ENCODE assay signal across 7 mouse cellular contexts in the genomic region with DNA sequence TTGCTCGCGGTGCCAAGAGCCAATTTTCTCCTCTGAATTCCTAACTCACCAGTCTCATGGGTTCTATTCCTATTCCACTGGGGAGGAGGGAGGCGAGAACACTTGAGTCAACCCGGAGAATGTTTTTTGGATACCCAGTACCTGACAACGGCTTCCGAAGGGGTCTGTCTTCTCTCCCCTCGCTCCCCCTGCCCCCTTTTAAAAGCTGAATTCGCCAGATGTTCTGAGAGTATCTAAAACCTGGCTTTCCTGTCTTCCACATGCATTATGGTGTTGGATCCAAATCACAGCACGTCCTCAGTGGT. TPM values are rescaled to one million over a fixed set of nuclear protein-coding genes. Genes with fewer than 3 reads are reported as not detected.
A peak's percentile ranks its signal among the peaks of the same experiment; 100 is the strongest.
DNase-seq lines count a peak whose midpoint lies in the region; ATAC-seq and TF ChIP-seq lines count a peak whose summit lies in the region.

No protein-coding gene starts in this region.

- no peaks in the 10 kb centered on the region for H3K27me3 ChIP-seq in lung, embryonic 15.5 days
- H3K27me3 ChIP-seq in forebrain, embryonic 11.5 days (ENCODE audit: control insufficient read depth, insufficient read depth, low read length), result peaks cover 15% of the 10 kb centered on the region
- H3K27me3 ChIP-seq in intestine, postnatal 0 days (replicated peaks; ENCODE audit: control insufficient read depth, insufficient read depth, low read length), result 0 out of 2 replicates have a peak, but pooled peaks cover 8% of the 10 kb centered on the region
- H3K27me3 ChIP-seq in neural tube, embryonic 14.5 days (ENCODE audit: control insufficient read depth, insufficient read depth, low read length), result no peaks in the 10 kb centered on the region

- peaks cover 42% of the 10 kb centered on the region for H3K4me1 ChIP-seq in lung, embryonic 15.5 days
- peaks cover 15% of the 10 kb centered on the region for H3K4me1 ChIP-seq in forebrain, embryonic 11.5 days (replicated peaks; ENCODE audit: control insufficient read depth, insufficient read depth, low read length)
- H3K4me1 ChIP-seq in intestine, postnatal 0 days (replicated peaks; ENCODE audit: control insufficient read depth, insufficient read depth, low read length), result no peaks in the 10 kb centered on the region
- H3K4me1 ChIP-seq in neural tube, embryonic 14.5 days (ENCODE audit: control insufficient read depth, insufficient read depth, low read length), result peaks cover 14% of the 10 kb centered on the region; the same call in 1 of the 2 replicates

- TF ChIP-seq CTCF in intestine, postnatal 0 days (IDR thresholded peaks at IDR 0.05; ENCODE audit: low read depth), result no peak

- WGBS in lung, embryonic 15.5 days, result 7% methylated on average over 9 of the region's 9 CpGs
- WGBS in forebrain, embryonic 11.5 days, result 17% methylated on average over 9 of the region's 9 CpGs
- WGBS in intestine, postnatal 0 days, result 31% methylated on average over 9 of the region's 9 CpGs
- WGBS in neural tube, embryonic 14.5 days, result 21% methylated on average over 9 of the region's 9 CpGs

- H3K36me3 ChIP-seq in lung, embryonic 15.5 days, result no peaks in the 10 kb centered on the region
- no peaks in the 10 kb centered on the region for H3K36me3 ChIP-seq in forebrain, embryonic 11.5 days (ENCODE audit: control insufficient read depth, insufficient read depth, low read length)
- H3K36me3 ChIP-seq in intestine, postnatal 0 days (ENCODE audit: control insufficient read depth, insufficient read depth), result no peaks in the 10 kb centered on the region
- no peaks in the 10 kb centered on the region for H3K36me3 ChIP-seq in neural tube, embryonic 14.5 days (ENCODE audit: control insufficient read depth, insufficient read depth, low read length)

- no peak for DNase-seq in lung, adult 18-20 months
- no peak for DNase-seq in forebrain, embryonic 11.5 days (ENCODE audit: low spot score)
- DNase-seq in spleen, adult 18-20 months, result no peak
- no peak for DNase-seq in cerebellum, postnatal 4 days (ENCODE audit: low spot score in 2 of 2)

- peak overlapping the region; percentile 40 for H3K9ac ChIP-seq in lung, embryonic 15.5 days
- peak overlapping the region; percentile 14 for H3K9ac ChIP-seq in forebrain, embryonic 11.5 days (ENCODE audit: low read length)
- no peak overlapping the region for H3K9ac ChIP-seq in intestine, postnatal 0 days (ENCODE audit: low read depth, low read length)
- H3K9ac ChIP-seq in neural tube, embryonic 14.5 days (replicated peaks; ENCODE audit: low read depth, low read length), result no peak overlapping the region

- ATAC-seq in lung, embryonic 15.5 days (ENCODE audit: borderline replicate concordance, extremely low read depth, low FRiP score, low TSS enrichment), result no peak
- no peak for ATAC-seq in forebrain, embryonic 11.5 days (replicated peaks; ENCODE audit: low FRiP score)
- ATAC-seq in intestine, postnatal 0 days, result no peak
- ATAC-seq in neural tube, embryonic 14.5 days (ENCODE audit: low read depth), result no peak

- H3K27ac ChIP-seq in lung, embryonic 15.5 days, result peak overlapping the region; percentile 89
- H3K27ac ChIP-seq in forebrain, embryonic 11.5 days (ENCODE audit: low read depth, low read length), result no peak overlapping the region
- no peak overlapping the region for H3K27ac ChIP-seq in intestine, postnatal 0 days (ENCODE audit: low read depth, low read length)
- no peak overlapping the region for H3K27ac ChIP-seq in neural tube, embryonic 14.5 days (ENCODE audit: low read depth, low read length)

- H3K9me3 ChIP-seq in lung, embryonic 15.5 days, result no peaks in the 10 kb centered on the region
- H3K9me3 ChIP-seq in forebrain, embryonic 11.5 days (ENCODE audit: control insufficient read depth, low read length), result no peaks in the 10 kb centered on the region
- no peaks in the 10 kb centered on the region for H3K9me3 ChIP-seq in intestine, postnatal 0 days (ENCODE audit: control insufficient read depth)
- no peaks in the 10 kb centered on the region for H3K9me3 ChIP-seq in neural tube, embryonic 14.5 days (ENCODE audit: control insufficient read depth, low read length)

- H3K4me2 ChIP-seq in lung, embryonic 15.5 days, result peak overlapping the region; percentile 71
- peak overlapping the region; percentile 42 for H3K4me2 ChIP-seq in forebrain, embryonic 11.5 days (ENCODE audit: low read depth, low read length, severe bottlenecking)
- H3K4me2 ChIP-seq in intestine, postnatal 0 days (replicated peaks; ENCODE audit: low read depth), result peak overlapping the region; percentile 62
- H3K4me2 ChIP-seq in neural tube, embryonic 14.5 days (ENCODE audit: low read depth, low read length), result peak overlapping the region; percentile 53

- H3K4me3 ChIP-seq in lung, embryonic 15.5 days, result peak overlapping the region; percentile 37
- peak overlapping the region; percentile 19; the same call in 1 of the 2 replicates for H3K4me3 ChIP-seq in forebrain, embryonic 11.5 days (ENCODE audit: low read depth, low read length)
- H3K4me3 ChIP-seq in intestine, postnatal 0 days (ENCODE audit: low read depth, low read length), result peak overlapping the region; percentile 32
- peak overlapping the region; percentile 17 for H3K4me3 ChIP-seq in neural tube, embryonic 14.5 days (ENCODE audit: low read depth, low read length)

RNA-seq across cellular contexts. Expression of a gene that starts 46.0 kb away (rescaled TPM):
- 9.1 and 9.3 TPM in 2 replicates for polyA plus RNA-seq in lung, embryonic 15.5 days (2015; fragmentation: Nextera tagmentation; extraction: Ambion mirVana)
- 15.1 and 15.5 TPM in 2 replicates for polyA plus RNA-seq in forebrain, embryonic 11.5 days (2014; fragmentation: Nextera tagmentation; extraction: Ambion mirVana)
- polyA plus RNA-seq in intestine, postnatal 0 days (2015; fragmentation: Nextera tagmentation; extraction: Ambion mirVana), result 5.1 and 5.8 TPM in 2 replicates
- 18.6 and 18.7 TPM in 2 replicates for polyA plus RNA-seq in neural tube, embryonic 14.5 days (2014; fragmentation: Nextera tagmentation; extraction: Ambion mirVana)

Comparison
In these comparisons a context has a peak if more than half of its experiments do, and no peak if none do; other contexts are left out.
1. H3K9ac ChIP-seq: peak in lung, embryonic 15.5 days (single experiment) and forebrain, embryonic 11.5 days (single experiment); none in intestine, postnatal 0 days (single experiment) and neural tube, embryonic 14.5 days (single experiment).
2. Peak in every context shown above with its lines, with median percentiles within 50 percentile points of each other: H3K4me2 ChIP-seq and H3K4me3 ChIP-seq.